Comparison of ENCODE assay signal across 9 mouse cellular contexts in genomic region chr10:13092996-13093395, GRCm38 (mm10). TPM values are rescaled to one million over a fixed set of nuclear protein-coding genes. Genes with fewer than 3 reads are reported as not detected.
DNase-seq lines count a peak whose midpoint lies in the region; ATAC-seq and TF ChIP-seq lines count a peak whose summit lies in the region.
"Had no signal": no experiment of that assay in that cellular context is flagged by ENCODE, and none has a peak within 500 bp of the region (broad histone marks: within the 10 kb centered on the region; RNA-seq: fewer than 3 reads in every experiment).

No protein-coding gene starts in this region.

- no peak for TF ChIP-seq EP300 in liver, postnatal 0 days (IDR thresholded peaks at IDR 0.05; ENCODE audit: low read depth)

- peak overlapping the region; percentile 25; the same call in 1 of the 2 replicates for H3K4me3 ChIP-seq in kidney, embryonic 16.5 days (ENCODE audit: low read length)
- peak overlapping the region; percentile 25 for H3K4me3 ChIP-seq in forebrain, embryonic 13.5 days
- H3K4me3 ChIP-seq in midbrain, embryonic 13.5 days (replicated peaks) = peak overlapping the region; percentile 27
- no peak overlapping the region for H3K4me3 ChIP-seq in liver, postnatal 0 days (ENCODE audit: low read depth, low read length)
- H3K4me3 ChIP-seq: megakaryocyte, embryonic 14.5 days had no signal

- peak; percentile 8 for DNase-seq in heart, adult 11 months
- DNase-seq in heart, adult 9 months (ENCODE audit: low spot score in 2 of 2) = no peak
- no peak for DNase-seq in kidney, adult 9 months
- no peak for DNase-seq in liver, postnatal 0 days
- DNase-seq in urinary bladder, adult 18-20 months (ENCODE audit: low spot score in 2 of 2) = no peak

- peak overlapping the region; percentile 27 for H3K4me2 ChIP-seq in kidney, embryonic 16.5 days (replicated peaks; ENCODE audit: low read depth, low read length)
- peak overlapping the region; percentile 44 for H3K4me2 ChIP-seq in forebrain, embryonic 13.5 days
- H3K4me2 ChIP-seq in midbrain, embryonic 13.5 days (replicated peaks) = peak overlapping the region; percentile 38
- no peak overlapping the region for H3K4me2 ChIP-seq in liver, postnatal 0 days (ENCODE audit: low read depth, low read length)

- no peaks in the 10 kb centered on the region for H3K27me3 ChIP-seq in kidney, embryonic 16.5 days (ENCODE audit: insufficient read depth, low read length)
- H3K27me3 ChIP-seq in forebrain, embryonic 13.5 days = no peaks in the 10 kb centered on the region
- H3K27me3 ChIP-seq in midbrain, embryonic 13.5 days = no peaks in the 10 kb centered on the region
- H3K27me3 ChIP-seq in liver, postnatal 0 days (ENCODE audit: insufficient read depth, low read length) = peaks cover 13% of the 10 kb centered on the region; the same call in 1 of the 2 replicates

- TF ChIP-seq CTCF in liver, postnatal 0 days (IDR thresholded peaks at IDR 0.05; ENCODE audit: low read depth) = no peak

- H3K9ac ChIP-seq in kidney, embryonic 16.5 days (replicated peaks; ENCODE audit: low read length) = no peak overlapping the region
- H3K9ac ChIP-seq in forebrain, embryonic 13.5 days = no peak overlapping the region
- H3K9ac ChIP-seq in midbrain, embryonic 13.5 days (replicated peaks) = no peak overlapping the region
- H3K9ac ChIP-seq in liver, postnatal 0 days (replicated peaks) = no peak overlapping the region

- H3K36me3 ChIP-seq in kidney, embryonic 16.5 days (ENCODE audit: insufficient read depth, low read length) = 0 out of 2 replicates have a peak, but pooled peaks cover 3% of the 10 kb centered on the region
- H3K36me3 ChIP-seq in forebrain, embryonic 13.5 days (ENCODE audit: poor library complexity, severe bottlenecking) = no peaks in the 10 kb centered on the region
- no peaks in the 10 kb centered on the region for H3K36me3 ChIP-seq in midbrain, embryonic 13.5 days
- no peaks in the 10 kb centered on the region for H3K36me3 ChIP-seq in liver, postnatal 0 days (replicated peaks; ENCODE audit: insufficient read depth, low read length)

- no peak overlapping the region for H3K27ac ChIP-seq in kidney, embryonic 16.5 days (ENCODE audit: low read length)
- H3K27ac ChIP-seq in forebrain, embryonic 13.5 days = no peak overlapping the region
- H3K27ac ChIP-seq in midbrain, embryonic 13.5 days = no peak overlapping the region
- H3K27ac ChIP-seq in liver, postnatal 0 days (ENCODE audit: low read depth) = no peak overlapping the region

- H3K4me1 ChIP-seq in kidney, embryonic 16.5 days (ENCODE audit: insufficient read depth, low read length) = 0 out of 2 replicates have a peak, but pooled peaks cover 3% of the 10 kb centered on the region
- 0 out of 2 replicates have a peak, but pooled peaks cover 11% of the 10 kb centered on the region for H3K4me1 ChIP-seq in forebrain, embryonic 13.5 days
- 0 out of 2 replicates have a peak, but pooled peaks cover 5% of the 10 kb centered on the region for H3K4me1 ChIP-seq in midbrain, embryonic 13.5 days (replicated peaks)
- H3K4me1 ChIP-seq in liver, postnatal 0 days (ENCODE audit: insufficient read depth) = no peaks in the 10 kb centered on the region

- 64% methylated on average over 3 of the region's 3 CpGs for WGBS in kidney, embryonic 16.5 days
- 63% methylated on average over 3 of the region's 3 CpGs for WGBS in forebrain, embryonic 13.5 days
- 66% methylated on average over 3 of the region's 3 CpGs for WGBS in midbrain, embryonic 13.5 days
- WGBS in liver, postnatal 0 days (ENCODE audit: insufficient replicate concordance) = 67% methylated on average over 3 of the region's 3 CpGs

- peaks cover 20% of the 10 kb centered on the region for H3K9me3 ChIP-seq in kidney, embryonic 16.5 days (ENCODE audit: low read length)
- peaks cover 23% of the 10 kb centered on the region for H3K9me3 ChIP-seq in forebrain, embryonic 13.5 days (replicated peaks)
- H3K9me3 ChIP-seq in midbrain, embryonic 13.5 days = peaks cover 22% of the 10 kb centered on the region
- peaks cover 2% of the 10 kb centered on the region; the same call in 1 of the 2 replicates for H3K9me3 ChIP-seq in liver, postnatal 0 days (ENCODE audit: low read length)

- no peak for ATAC-seq in kidney, embryonic 16.5 days (ENCODE audit: low FRiP score, low TSS enrichment)
- ATAC-seq in forebrain, embryonic 13.5 days = no peak
- ATAC-seq in midbrain, embryonic 13.5 days = no peak
- no peak for ATAC-seq in liver, postnatal 0 days

RNA-seq across cellular contexts. Expression of gene Plagl1, which starts 32.7 kb away (rescaled TPM):
- 83.8 and 93.0 TPM in 2 replicates for polyA plus RNA-seq in kidney, embryonic 16.5 days (2015; fragmentation: Nextera tagmentation; extraction: Ambion mirVana)
- 58.0 and 67.0 TPM in 2 replicates for polyA plus RNA-seq in forebrain, embryonic 13.5 days (2015; fragmentation: Nextera tagmentation; extraction: Ambion mirVana)
- polyA plus RNA-seq in midbrain, embryonic 13.5 days (2015; fragmentation: Nextera tagmentation; extraction: Ambion mirVana) = 47.0 and 52.0 TPM in 2 replicates
- 11.3 and 12.6 TPM in 2 replicates for polyA plus RNA-seq in liver, postnatal 0 days (2015; fragmentation: Nextera tagmentation; extraction: Ambion mirVana)
